Mouse (Mus musculus) lung, postnatal 25 days (tissue): ENCODE results near the gene Iqce.
"Not testable (repeated sequence)": the region's sequence is repeated elsewhere in the genome, so short reads cannot be mapped to it uniquely, and the experiment has no call there.

Source experiments
- DNase-seq: peaks from one replicate; pipeline ENCODE4 v3.0.0; 2022; ENCODE audit warnings: low spot score

Gene Iqce

DNA sequence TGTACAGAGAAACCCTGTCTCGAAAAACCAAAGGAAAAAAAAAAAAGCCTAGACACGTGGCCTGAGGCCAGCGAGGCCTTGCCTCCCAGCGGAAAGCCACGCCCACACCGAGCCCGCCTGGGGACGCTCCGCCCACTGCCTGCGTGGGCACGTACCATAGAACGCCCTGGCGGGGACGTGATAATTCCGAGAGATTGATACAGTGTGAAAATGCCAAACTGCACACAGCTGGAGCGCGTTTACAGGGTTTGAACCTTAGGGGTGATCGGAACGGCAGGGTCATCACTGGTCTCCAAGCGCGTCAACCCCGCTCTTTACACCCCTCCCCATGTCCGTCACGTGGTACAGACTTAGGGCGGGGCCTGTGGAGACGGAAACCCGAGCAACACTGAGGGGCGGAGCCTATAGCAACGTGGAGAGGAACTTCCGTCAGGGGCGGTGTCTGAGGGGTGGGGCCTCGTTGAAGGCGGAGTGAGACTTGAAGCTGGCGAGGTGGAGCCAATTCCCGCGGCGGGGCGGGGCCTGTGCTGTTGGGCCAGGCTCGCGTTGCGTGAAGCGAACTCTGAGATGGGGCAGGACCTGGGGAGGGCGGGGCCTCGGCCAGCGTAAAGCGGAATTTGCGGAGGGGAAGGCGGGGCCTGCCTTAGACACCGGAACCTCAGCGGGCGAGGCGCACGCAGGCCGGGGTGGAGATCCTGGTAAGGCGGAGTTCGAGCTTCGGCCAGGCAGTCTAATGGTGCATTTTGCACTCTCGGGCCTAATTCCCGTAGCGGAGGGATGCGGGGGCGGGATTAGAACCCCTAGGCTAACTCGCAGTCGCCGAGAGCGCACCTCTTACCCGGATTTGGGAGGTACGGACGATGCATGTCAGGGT lies 2.4 kb upstream of the Iqce start, which contains the start of gene Brat1:
TSS of gene Brat1 (plus strand) at position 634 of the 874 bp plus-strand sequence.
- DNase-seq: peak; percentile 100

DNA sequence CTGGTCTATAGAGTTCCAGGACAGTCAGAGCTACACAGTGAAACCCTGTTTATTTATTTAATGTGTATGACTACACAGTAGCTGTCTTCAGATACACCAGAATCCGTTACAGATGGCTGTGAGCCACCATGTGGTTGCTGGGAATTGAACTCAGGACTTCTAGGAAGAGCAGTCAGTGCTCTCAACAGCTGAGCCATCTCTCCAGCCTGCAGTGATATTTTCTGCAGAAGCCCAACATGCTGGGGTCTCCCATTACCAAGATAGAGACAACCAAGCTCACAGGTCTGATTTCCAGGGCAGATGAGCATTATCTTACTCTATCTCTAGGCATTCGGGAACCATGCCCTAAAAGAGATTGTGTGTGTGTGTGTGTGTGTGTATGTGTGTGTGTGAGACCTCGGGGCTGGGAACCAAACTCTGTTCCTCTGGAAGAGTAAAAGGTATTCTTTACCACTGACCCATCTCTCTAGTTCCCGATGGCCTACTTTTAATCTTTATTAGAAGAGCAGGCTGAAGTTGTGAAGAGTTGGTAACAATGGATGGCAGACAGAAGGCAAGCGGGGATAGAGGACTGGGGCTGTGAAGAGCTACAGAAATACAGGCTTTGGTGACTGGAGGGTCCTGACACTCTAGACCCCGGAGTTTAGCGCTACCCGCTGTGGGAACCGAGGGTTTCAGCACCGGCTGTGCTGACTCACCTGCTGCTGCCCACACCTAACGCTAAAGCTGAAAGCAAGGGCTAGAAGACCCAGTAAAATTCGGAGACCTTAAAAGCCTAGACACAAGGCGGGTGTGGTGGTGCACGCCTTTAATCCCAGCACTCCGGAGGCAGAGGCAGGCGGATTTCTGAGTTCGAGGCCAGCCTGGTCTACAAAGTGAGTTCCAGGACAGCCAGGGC lies 1.6 kb upstream of the Iqce start:
- DNase-seq: no peak

DNA sequence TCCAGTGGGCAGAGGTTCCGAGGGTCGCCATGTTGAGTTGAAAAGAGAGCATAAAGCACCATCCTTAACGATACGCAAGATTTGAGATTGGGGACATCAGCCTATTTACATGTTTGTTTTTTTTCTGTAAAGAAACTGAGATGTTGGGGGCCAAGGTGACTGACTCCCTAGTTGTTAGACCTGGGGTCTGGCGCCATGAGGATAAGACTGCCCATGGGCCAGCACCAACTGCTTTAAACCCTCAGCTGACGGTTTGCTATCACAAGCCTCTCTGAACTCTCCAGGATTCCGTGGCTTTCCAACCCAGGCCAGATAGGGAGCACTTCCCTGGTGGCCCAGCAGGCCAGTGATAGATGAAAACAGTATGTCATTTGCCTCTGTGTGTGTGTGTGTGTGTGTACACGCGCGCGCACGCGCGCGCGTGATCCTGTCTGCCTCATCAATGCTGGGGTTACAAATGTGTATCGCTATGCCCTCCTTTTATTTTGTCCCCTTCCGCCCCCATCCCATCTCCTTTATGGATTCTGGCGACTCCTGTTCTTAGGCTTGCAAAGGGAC lies 519 bp upstream of the Iqce start:
- no peak for DNase-seq

DNA sequence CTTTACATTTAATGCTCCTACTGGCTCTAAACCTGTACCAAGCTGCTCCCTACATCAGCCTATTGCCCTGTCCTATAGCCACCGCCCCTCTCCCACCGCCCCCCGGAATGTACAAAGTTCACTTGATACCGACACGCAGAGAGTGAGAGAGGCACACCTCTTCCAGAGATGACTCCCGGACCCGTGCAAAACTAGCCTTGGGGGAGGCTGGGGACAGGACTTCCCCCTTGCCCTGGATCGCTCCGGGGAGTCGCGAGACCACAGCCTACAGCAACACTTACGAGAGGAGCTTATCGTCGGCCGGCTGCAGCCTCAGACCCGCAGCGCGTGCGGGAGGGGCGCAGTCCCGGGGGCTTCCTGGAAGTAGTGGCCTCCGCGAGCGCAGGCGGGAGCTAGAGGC lies 517 bp downstream of the Iqce start:
- DNase-seq: peak; percentile 20

DNA sequence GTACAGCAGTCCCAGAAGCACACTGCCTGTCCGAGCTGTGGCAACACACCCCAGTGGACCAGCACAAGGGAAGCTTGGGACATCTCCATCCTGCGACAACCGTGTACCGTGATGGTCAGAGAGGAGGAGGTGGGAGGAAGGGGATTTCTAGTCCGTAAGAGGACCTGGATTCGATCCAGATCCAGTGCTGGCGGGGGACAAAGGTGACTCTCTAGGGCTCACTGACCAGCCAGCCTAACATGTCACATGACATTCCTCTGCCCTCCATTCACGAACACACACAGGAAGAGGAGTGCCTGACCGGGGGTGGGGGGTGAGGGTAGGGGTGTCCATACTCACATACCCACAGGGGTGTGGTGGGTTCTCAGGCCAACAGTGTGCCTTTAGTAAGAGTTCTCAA lies 2.4 kb downstream of the Iqce start:
- no peak for DNase-seq

DNA sequence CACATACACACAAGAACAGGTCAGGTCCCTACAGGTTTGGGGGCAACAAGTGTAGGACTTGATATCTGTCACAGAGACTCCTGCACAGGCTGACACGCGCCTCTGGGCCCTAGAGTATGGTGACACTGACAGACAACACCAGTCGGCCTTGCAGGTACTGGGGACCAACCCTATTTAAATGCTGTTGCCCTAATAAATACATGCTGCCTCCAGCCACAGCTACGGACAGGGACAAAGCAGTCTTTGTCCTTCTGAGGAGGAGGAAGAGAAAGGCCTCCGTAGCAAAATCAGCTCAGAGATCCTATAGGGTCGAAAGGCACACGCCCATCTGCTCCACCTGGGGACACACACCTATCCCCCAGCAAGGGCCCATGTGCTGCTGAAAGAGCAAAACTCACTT lies 6.2 kb downstream of the Iqce start:
- no peak for DNase-seq

DNA sequence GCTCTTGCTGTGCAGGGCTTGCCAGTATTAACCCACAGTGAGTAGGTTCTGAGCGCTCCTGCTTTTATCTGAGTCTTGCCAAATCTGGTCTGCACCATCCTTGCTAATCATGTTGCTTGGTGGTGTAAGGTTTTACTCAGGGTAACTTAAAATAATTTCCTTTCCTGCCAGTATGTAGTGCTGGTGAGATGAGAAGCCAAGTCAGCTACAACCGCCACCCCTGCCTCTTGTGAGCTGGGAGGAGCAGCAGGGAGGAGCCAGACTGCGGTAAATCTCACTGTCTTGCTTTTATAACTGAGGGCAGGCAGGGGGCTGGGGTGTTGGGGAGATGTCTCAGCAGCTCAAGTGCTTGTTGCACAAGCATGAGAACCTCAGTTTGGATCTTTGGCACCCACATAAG lies 13.7 kb downstream of the Iqce start:
- no peak for DNase-seq

DNA sequence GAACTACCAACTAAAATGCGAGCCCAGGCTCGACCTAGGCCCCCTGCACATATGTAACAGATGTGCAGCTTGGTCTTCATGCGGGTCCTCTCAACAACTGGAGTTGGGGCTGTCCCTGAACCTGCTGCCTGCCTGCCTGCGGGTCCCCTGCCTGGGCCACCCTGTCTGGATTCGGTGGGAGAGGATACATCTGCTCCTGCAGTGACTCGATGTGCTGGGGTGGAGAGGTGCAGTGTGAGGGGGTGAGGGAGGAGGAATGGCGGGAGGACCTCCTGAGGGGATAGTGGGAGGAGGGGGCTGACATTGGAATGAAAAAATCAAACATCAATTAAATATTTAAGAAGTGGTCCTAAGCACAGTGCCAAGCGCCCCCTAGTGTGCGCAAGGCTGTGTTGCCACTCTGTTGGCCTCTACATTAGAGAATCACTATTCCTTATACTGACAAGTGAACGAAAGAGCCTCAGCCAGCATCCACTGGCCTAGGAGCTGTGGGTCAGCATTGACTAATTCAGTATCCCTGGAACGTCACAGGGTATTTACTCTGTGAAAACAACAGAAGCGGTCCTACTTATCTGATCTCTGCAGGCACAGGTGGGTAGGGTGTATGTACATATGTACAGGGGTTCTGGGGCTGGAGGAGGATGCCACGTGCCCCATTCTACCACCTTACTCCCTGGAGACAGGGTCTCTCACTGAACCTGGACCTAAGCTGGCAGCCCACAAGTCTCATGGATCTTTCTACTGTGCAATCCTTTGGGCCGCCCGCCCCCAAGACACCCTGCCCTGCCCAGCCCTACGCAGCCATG lies 17.6 kb downstream of the Iqce start:
- peak; percentile 28 for DNase-seq

DNA sequence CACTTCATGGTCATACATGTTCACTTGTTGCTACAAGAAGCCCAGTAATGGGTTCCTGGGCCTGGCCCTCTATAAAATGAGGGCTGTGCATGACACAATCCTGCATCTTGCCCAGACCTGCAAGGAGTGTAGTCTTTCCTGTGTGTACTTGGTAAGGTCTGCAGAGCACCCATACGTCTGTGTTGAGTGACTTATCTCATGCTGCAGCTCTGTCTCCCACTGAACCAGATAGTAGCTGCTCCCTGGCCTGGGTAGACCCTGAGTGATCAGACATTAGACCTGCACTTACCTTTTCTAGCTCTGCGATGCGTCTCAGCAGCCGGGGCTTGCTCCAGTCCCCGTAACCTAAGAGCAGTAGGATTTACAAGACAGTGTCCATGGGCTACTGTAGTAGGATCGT lies 20.1 kb downstream of the Iqce start:
- no peak for DNase-seq

DNA sequence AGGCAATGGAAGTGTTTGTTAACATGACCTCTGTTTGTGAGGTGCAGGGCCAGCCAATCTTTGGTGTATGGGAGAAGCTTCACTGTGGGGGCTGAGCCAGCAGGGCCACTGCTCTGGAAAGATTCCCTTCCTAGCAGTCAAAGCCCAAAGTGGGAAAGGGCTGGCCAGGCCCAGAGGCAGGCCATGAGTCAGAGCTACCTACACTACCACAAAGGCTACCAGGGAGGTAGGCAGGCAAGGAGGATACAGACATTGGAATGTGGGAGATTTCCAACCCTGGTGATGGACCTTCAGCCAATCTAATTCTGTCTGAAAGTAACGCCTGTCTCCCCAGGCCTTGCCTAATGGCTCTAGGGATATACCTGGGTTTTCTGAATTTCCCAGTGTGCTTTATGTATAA lies 21.2 kb downstream of the Iqce start:
- DNase-seq: no peak

DNA sequence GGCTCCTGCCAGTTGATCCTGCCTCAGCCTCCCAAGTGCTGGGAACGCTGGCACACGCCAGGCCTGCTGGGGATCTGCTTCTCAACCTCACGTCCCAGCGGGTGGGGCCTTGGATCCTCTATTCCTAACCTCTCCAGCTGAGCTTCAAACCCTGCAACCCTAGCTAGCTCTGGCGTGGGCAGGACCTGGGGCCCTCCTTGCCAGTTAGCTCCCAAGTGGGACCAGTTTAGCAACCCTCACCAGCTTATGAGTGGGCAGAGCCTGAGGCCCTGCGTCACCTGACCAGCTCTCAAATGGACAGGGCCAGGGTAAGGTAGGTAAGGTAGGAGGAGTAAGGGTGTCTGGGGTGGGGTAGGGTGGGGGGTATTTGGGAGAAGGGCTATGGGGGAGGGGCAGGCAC lies 22.1 kb downstream of the Iqce start:
- no peak for DNase-seq

DNA sequence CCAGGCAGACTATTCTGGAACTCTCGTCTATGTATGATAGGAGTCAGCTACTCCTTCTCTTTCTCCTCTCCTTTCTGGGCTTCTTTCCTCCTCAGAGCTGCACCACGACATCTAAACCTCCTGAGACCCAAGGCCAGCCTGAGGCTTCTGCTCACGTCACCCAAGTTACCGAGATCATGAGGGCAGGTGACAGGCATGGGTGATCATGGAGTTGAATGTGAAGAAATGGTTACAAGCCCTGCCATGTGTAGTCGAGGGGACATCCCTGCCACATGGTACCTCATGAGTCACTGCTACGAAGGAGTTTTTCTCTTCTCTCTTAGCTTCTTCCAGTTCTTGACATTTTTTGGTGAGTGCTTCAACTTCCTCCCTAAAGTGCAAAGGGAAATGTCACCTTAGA lies 25.0 kb downstream of the Iqce start:
- no peak for DNase-seq

DNA sequence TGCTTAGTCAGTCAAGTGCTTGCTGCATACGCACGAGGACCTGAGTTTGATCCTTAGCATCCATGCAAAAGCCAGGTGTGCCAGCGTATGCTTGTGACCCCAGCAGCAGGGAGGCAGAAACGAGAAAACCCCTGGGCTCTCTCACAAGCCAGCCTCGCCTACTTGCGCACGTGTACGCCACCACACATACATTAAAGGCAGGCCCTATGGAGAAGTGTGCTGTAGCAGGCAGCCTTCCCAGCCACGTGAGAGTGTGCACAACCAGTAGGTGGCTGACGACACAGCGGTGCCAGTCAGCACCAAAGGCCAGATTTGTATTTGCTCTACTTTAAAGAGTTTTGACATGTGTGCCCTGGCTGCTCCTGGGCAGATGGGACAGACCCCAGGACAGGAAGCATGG lies 26.5 kb downstream of the Iqce start:
- no peak for DNase-seq

DNA sequence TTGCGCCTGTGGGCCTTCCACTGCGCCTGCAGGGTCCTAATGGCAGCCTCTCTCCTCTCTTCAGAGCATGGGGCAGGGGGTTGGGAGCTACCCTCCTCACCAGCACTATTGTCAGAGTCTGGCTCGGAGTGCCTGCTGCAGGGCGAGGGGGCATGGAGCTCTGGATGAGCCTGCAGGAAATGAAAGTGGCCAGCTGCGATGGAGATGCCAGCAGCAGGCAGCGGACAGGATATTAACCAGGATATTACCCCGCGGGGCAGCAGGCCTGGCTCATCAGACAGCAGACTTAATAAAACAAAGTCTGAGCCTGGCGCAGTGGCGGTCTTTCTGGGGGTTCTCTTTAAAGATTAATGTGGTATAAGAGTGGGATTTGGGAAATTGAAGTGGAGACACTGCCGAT lies 27.1 kb downstream of the Iqce start:
- no peak for DNase-seq

DNA sequence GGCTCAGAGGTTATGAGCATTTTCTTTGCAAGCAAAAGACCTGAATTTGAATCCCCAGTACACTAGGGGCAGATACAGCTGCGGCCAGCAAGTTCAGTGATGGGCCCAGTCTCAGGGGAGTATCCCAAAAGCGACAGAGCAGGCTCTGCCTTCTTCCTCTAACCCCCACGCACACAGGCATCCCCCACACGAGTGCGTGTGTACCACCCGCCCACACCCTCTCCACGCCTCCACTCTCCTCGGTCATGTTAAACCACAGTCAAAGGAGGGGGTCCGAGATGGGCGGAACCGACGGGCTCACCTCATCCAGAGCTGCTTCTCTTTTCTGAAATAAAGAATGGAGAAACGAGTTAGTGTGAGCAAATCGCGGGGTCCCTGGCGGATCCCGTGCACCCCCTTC lies 28.1 kb downstream of the Iqce start:
- DNase-seq: no peak

DNA sequence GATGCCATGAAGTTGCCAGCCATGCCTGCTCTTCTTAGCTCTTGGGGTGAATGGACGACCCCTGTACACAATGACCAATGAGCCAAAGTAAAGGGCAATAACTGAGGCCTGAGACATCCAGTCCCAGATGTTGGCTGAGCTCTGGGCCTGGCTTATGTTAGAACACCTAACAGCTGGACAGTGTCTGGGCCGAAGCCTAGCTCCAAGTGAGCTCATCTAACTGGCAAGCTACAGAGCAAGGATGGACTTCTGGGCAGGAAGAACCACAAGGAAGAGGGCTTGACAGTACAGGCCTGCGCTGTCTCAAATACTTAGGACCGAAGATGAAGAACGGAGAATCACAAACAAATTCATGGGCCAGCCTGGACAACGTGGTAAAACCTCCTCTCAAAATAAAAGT lies 29.6 kb downstream of the Iqce start:
- not testable (repeated sequence) for DNase-seq

DNA sequence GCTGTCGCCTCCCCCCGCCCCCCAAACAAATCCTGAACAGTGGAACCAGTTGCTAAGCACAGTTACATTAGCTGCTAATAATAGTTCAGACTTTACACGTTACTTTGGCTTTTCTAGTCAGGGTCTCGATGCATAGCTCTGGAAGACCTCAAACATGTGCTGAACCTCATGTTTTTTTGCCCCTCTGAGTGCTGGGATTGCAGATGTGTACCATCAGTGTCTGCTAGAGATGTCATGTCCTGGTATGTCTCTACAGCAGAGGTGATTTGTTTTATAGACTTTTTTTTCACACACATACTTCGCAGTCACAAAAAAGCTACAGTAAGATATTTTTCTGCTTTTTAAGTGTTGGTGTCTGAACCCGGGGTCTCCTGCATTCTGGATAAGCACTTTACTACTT lies 30.1 kb downstream of the Iqce start:
- no peak for DNase-seq

DNA sequence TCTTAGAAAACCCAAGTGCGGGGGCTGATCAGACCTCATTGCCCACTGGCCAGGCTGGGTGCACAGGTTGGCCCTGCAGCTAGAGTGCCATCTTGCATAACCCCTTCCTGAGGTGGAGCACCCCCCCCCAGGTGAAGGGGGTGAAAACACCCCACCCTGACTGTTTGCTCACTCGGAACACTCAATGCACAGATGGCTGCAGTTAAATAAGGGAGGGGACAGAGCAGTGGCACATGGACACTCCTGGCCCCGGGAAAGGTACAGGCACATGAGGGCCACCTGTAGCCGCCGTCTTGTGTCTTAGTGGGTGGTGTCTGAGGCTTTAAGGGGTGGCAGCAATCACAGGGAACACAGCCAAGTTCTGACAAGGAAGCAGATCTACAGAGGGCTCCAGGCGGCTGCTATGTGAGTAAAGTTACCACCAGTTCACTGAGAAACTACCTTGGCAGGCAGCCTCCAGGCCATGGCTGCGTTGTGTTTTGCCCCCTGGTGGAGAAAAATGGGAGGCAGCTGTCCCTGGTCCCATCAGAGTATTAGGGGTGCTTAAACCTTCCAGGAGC lies 38.5 kb downstream of the Iqce start:
- DNase-seq: peak; percentile 81

DNA sequence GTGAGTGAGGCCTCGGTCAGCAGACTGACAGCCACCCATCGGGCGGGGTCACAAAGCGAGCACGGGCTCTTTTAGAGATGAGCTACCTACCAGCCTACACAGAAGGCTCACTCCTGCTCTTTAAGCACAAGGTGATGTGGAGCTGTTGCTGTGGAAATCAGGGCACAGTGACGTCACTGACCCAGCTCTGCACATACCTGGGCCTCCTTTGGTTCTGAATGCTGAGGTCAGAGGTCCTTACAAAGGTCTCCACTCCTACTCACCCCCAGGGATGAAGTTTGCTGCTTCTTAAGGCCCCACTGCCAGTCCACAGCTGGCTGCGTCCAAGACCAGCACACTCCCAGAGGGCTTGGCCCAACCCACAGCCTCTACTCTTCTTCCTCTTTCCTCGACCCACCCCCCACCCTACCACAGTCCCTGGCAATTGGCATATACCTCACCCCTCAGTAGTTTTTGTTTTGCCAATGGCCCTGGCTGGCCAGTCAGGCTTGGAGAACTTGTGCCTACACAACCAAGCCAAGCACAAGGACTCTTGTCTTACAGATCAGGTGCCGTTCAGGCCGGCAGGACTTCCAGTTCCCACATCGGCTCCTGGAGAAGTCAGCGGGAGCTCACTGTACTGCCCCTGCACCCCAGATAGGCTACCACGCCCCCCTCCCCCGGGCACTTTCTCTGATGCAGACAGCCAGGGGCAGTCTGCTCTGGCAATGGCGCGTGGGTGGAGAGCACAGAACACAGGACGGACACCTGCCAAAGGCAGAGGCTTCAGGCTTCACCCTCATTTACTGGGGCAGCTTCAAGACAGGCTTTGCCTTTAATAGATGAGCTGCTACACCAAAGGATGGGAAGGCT lies 39.2 kb downstream of the Iqce start:
- no peak for DNase-seq

DNA sequence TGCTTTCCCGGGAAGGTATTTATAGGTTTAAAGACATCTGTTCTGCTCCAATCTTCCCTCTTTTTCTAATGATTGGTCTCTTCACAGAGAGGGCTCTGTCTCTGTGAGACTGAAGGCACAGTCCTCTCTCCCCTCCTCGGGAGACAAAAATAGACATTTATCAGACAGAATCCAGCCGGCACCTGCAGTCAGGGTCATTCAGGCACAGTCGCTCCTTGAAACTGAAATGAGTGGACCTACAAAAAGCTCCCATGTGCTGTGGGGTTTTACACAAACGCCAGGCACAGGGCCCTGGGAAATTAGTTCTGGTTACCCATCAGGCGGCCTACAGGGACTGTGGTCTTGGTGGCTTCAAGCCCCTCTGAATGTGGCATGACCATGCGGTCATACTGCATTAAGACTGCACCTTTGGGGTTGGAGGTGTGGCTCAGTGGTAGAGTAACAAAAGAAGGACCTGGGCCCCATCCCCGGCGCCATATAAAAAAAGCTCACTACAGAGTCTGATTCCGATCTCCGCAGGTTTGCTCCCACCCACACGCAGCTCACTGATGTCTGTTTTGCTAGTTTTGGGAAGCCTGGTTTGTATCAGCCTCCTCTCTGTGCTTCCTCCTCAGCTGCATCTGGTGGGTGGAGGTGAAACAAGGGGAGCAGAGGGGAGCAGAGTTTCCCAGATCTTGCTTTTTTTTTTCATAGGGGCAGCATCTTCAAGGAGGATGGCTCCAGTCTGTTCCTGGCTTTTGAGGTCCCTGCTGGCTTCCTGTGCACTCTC lies 40.1 kb downstream of the Iqce start:
- no peak for DNase-seq
